Mouse (Mus musculus) common myeloid progenitor, adult 5-6 weeks (primary cell): ENCODE measurements around the gene Gm10487. TPM values are rescaled to one million over a fixed set of nuclear protein-coding genes. Genes with fewer than 3 reads are reported as not detected.
"Not testable (repeated sequence)": the region's sequence is repeated elsewhere in the genome, so short reads cannot be mapped to it uniquely, and the experiment has no call there.

Source experiments
- ATAC-seq: replicated peaks from 2 replicates; pipeline ENCODE4 v1.8.0; 2016; ENCODE audit warnings: low read depth, mild to moderate bottlenecking, moderate TSS enrichment, inconsistent platforms; ENCODE audit not compliant: poor library complexity, severe bottlenecking
- total RNA-seq: library from RNA; stranded (forward); fragments of 200-1000, 187-1606 nt; gene quantifications from 2 replicates; pipeline ENCODE4 v1.2.3, GENCODE M21; 2017

Gene Gm10487
- not detected in 2 replicates for total RNA-seq

DNA sequence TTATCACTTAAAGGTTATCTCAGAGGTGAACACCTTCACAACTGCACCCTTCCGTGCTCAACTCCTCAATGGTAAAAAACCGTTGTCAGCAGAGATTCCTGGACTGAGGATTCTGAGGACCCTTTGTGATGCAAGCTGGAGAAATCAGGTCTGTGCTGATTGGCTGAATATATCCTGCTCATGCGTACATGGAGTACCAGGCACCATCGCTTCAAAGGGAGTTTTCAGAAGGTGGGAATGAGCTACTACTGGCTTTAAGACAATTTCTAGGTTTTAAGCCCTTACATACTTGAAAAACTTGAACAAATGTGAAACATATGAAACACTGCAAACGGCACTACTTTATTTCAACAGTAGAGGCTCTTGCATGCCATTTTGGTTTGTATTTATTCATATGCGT is at the start of gene Gm10487:
Gene Gm10487, minus strand, starts transcription at position 101 of the 400 bp plus-strand sequence.
- not testable (repeated sequence) for ATAC-seq
